Mouse (Mus musculus): ENCODE measurements around the gene Cnnm4. TPM values are rescaled to one million over a fixed set of nuclear protein-coding genes. Genes with fewer than 3 reads are reported as not detected.

The Cnnm4 gene
- total and polyA plus RNA-seq, 2 experiments from 2014 or later: 11.0 to 15.6 TPM

DNA sequence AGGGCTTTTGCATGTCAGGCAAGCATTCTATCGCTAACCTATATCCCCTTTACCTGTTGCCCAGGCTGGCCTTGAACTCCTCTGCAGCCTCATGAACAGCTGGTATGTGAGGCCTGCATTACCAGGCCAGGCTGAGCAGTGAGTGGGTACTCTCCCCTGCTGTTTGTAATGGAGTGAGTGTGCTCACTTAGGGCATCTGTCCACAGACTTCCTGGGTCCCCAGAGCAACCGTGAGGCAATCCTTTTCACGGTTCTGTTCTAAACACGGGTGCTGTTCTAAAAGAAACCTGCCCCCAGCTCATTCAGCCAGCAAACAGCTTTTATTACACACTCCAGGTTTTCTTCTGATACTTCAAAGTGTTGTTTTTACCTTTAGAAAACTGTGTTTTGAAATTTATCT is 67.3 kb downstream of the Cnnm4 start:
- no peak for TF ChIP-seq CTCF (IDR thresholded peaks at IDR 0.05)
- H3K27ac ChIP-seq (ENCODE audit: low read depth, low read length): no peak overlapping the region
- no peak overlapping the region for H3K9ac ChIP-seq (replicated peaks; ENCODE audit: low read length, poor library complexity, severe bottlenecking)
- ATAC-seq (ENCODE audit: low FRiP score): no peak
- H3K4me1 ChIP-seq (ENCODE audit: insufficient read depth, low read length): no peaks in the 10 kb centered on the region
- 81% methylated on average over 4 of the region's 4 CpGs for WGBS
- H3K4me2 ChIP-seq (ENCODE audit: low read depth, low read length, poor library complexity, severe bottlenecking): no peak overlapping the region
- H3K4me3 ChIP-seq (ENCODE audit: low read depth, low read length): no peak overlapping the region
- DNase-seq (ENCODE audit: low spot score): no peak
- peaks cover 40% of the 10 kb centered on the region for H3K36me3 ChIP-seq (ENCODE audit: insufficient read depth, low read length)
- H3K27me3 ChIP-seq (ENCODE audit: insufficient read depth, low read length): no peaks in the 10 kb centered on the region
- no peaks in the 10 kb centered on the region for H3K9me3 ChIP-seq (ENCODE audit: low read length)

DNA sequence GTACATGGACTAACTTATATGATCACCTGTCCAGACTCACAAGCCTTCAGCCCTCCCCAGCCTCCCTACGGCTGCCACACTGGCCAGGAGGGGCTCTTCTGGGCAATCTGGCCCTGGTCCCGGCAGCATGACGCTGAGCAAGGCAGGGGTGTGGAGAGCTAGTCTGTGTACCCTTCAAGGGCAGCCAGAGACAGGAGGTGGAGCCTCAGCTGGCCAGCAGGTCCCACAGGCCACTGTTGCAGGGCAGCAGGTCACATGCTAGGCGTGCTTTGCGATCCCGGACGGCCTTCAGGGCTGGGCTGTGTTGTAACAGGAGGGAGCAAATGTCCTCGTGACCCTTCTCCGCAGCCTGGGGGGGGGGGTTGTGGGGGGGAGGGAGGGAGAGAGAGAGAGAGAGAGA is 67.8 kb downstream of the Cnnm4 start, which contains the start of gene Gm42417:
Gene Gm42417 (minus strand): TSS at position 244 of the 400 bp plus-strand sequence.
- Histone ChIP-seq H3K4me1 (ENCODE audit: insufficient read depth, low read length) (no peaks in the 10 kb centered on the region), H3K4me3 (ENCODE audit: low read depth, low read length) (no peak within 1 kb of the TSS), H3K27ac (ENCODE audit: low read depth, low read length) (no peak within 1 kb of the TSS), H3K4me2 (ENCODE audit: low read depth, low read length, poor library complexity, severe bottlenecking) (no peak within 1 kb of the TSS), H3K9ac (replicated peaks; ENCODE audit: low read length, poor library complexity, severe bottlenecking) (no peak within 1 kb of the TSS), H3K27me3 (ENCODE audit: insufficient read depth, low read length) (no peaks in the 10 kb centered on the region), H3K9me3 (ENCODE audit: low read length) (no peaks in the 10 kb centered on the region), H3K36me3 (ENCODE audit: insufficient read depth, low read length) (peaks cover 40% of the 10 kb centered on the region)
- no peak for DNase-seq (ENCODE audit: low spot score)
- WGBS: 66% methylated on average over 9 of the region's 9 CpGs
- TF ChIP-seq CTCF (IDR thresholded peaks at IDR 0.05): no peak
- no peak for ATAC-seq (ENCODE audit: low FRiP score)

DNA sequence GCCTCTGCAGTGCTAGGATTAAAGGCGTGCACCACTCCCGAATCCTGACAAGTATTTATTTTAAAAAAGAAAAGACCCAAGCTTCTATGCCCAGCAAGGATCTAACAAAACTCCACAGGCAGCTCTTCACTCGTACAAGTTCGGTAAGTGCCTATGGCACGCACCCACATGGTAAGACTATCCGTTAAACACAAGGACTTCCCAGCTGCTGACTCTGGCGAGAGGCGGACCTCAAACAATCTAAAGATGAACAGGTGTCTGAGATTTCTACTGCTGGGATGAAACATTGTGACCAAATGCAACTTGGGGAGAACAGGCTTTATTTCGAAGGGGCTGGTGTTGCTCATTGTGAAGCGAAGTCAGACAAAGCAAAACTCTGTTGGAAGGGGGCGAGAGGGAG is 68.7 kb downstream of the Cnnm4 start:
- WGBS: 92% methylated on average over 11 of the region's 11 CpGs

DNA sequence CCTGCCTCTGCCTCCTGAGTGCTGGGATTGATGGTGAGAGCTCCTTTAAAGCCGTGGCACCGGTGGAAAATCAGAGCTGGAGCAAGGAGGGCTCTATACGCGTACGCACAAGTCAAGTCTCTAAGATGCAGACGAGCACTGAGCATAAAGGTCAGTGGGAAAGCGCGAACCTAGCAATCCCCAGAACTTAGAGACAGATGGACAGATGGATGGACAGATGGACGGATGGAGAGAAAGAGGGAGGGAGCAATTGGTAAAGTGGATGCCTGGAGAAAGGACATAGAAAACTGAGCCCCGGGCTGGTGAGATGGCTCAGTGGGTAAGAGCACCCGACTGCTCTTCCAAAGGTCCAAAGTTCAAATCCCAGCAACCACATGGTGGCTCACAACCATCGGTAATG is 69.4 kb downstream of the Cnnm4 start:
- Histone ChIP-seq H3K27ac (ENCODE audit: low read depth, low read length) (no peak overlapping the region), H3K36me3 (ENCODE audit: insufficient read depth, low read length) (peaks cover 40% of the 10 kb centered on the region), H3K9me3 (ENCODE audit: low read length) (no peaks in the 10 kb centered on the region), H3K4me3 (ENCODE audit: low read depth, low read length) (no peak overlapping the region), H3K4me2 (ENCODE audit: low read depth, low read length, poor library complexity, severe bottlenecking) (no peak overlapping the region), H3K4me1 (ENCODE audit: insufficient read depth, low read length) (no peaks in the 10 kb centered on the region; the same call in 1 of the 2 replicates), H3K27me3 (ENCODE audit: insufficient read depth, low read length) (no peaks in the 10 kb centered on the region), H3K9ac (replicated peaks; ENCODE audit: low read length, poor library complexity, severe bottlenecking) (no peak overlapping the region)
- DNase-seq (ENCODE audit: low spot score) (no peak), ATAC-seq (ENCODE audit: low FRiP score) (no peak)
- TF ChIP-seq CTCF (IDR thresholded peaks at IDR 0.05): no peak
- 95% methylated on average over 12 of the region's 12 CpGs for WGBS

More for the DNA sequence above, 68.7 kb downstream of the Cnnm4 start:
- Histone ChIP-seq H3K27me3 (ENCODE audit: insufficient read depth, low read length) (no peaks in the 10 kb centered on the region), H3K9ac (replicated peaks; ENCODE audit: low read length, poor library complexity, severe bottlenecking) (no peak overlapping the region), H3K4me3 (ENCODE audit: low read depth, low read length) (no peak overlapping the region), H3K9me3 (ENCODE audit: low read length) (no peaks in the 10 kb centered on the region), H3K36me3 (ENCODE audit: insufficient read depth, low read length) (peaks cover 40% of the 10 kb centered on the region), H3K27ac (ENCODE audit: low read depth, low read length) (no peak overlapping the region), H3K4me2 (ENCODE audit: low read depth, low read length, poor library complexity, severe bottlenecking) (no peak overlapping the region), H3K4me1 (ENCODE audit: insufficient read depth, low read length) (no peaks in the 10 kb centered on the region)
- DNase-seq (ENCODE audit: low spot score) (no peak), ATAC-seq (ENCODE audit: low FRiP score) (no peak)
- TF ChIP-seq CTCF (IDR thresholded peaks at IDR 0.05): no peak

DNA sequence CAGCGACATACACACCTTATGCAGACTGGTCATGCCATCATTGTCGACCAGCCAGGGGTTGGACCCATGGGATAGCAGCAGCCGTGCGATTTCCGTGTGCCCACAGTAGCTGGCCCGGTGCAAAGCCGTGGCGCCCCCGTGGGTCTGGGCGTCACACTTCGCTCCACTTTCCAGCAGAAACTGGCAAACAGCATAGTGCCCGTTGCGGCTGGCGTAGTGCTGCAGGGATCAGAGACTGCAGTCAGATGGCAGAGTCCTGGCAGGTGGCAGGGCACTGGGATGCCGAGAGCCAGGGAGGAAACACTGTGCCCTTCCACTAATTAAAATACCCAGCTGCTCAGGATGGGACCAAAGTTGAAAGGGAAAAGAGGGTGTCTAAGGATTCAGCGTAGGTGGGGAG is 70.4 kb downstream of the Cnnm4 start:
- Histone ChIP-seq H3K9me3 (ENCODE audit: low read length) (no peaks in the 10 kb centered on the region), H3K4me2 (ENCODE audit: low read depth, low read length, poor library complexity, severe bottlenecking) (no peak overlapping the region), H3K27me3 (ENCODE audit: insufficient read depth, low read length) (no peaks in the 10 kb centered on the region), H3K27ac (ENCODE audit: low read depth, low read length) (no peak overlapping the region), H3K4me1 (ENCODE audit: insufficient read depth, low read length) (peaks cover 4% of the 10 kb centered on the region; the same call in 1 of the 2 replicates), H3K9ac (replicated peaks; ENCODE audit: low read length, poor library complexity, severe bottlenecking) (no peak overlapping the region), H3K36me3 (ENCODE audit: insufficient read depth, low read length) (peaks cover 40% of the 10 kb centered on the region), H3K4me3 (ENCODE audit: low read depth, low read length) (no peak overlapping the region)
- WGBS: 94% methylated on average over 16 of the region's 16 CpGs
- no peak for ATAC-seq (ENCODE audit: low FRiP score)
- TF ChIP-seq CTCF (IDR thresholded peaks at IDR 0.05): no peak
- no peak for DNase-seq (ENCODE audit: low spot score)

DNA sequence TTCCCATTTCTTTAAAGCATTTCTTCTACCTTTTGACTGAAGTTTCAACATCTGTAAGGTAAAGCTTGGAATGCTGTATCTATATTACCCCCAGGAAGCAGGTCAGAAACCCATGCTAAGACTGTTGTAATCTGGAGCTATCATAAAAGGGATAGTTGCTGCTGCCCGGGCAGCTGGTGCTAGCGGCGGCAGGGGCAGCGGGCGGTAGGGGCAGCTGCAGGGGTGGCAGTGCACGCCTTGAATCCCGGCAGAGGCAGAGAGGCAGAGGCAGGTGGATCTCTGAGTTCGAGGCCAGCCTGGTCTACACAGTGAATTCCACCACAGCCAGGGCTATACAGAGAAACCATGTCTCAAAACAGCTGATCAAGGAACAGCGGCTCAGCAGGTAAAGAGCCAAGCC is 71.5 kb downstream of the Cnnm4 start:
- Histone ChIP-seq H3K36me3 (ENCODE audit: insufficient read depth, low read length) (peaks cover 36% of the 10 kb centered on the region), H3K27me3 (ENCODE audit: insufficient read depth, low read length) (no peaks in the 10 kb centered on the region), H3K4me2 (ENCODE audit: low read depth, low read length, poor library complexity, severe bottlenecking) (no peak overlapping the region), H3K27ac (ENCODE audit: low read depth, low read length) (no peak overlapping the region), H3K4me3 (ENCODE audit: low read depth, low read length) (no peak overlapping the region), H3K9ac (replicated peaks; ENCODE audit: low read length, poor library complexity, severe bottlenecking) (no peak overlapping the region), H3K9me3 (ENCODE audit: low read length) (no peaks in the 10 kb centered on the region), H3K4me1 (ENCODE audit: insufficient read depth, low read length) (peaks cover 4% of the 10 kb centered on the region; the same call in 1 of the 2 replicates)
- WGBS: 91% methylated on average over 9 of the region's 9 CpGs
- ATAC-seq (ENCODE audit: low FRiP score): no peak
- no peak for DNase-seq (ENCODE audit: low spot score)
- no peak for TF ChIP-seq CTCF (IDR thresholded peaks at IDR 0.05)

Measured in midbrain, postnatal 0 days (tissue).